Mouse (Mus musculus) hindbrain, embryonic 12.5 days (tissue): ENCODE measurements at regions not wholly inside any gene's neighbourhood (a gene's known extent, or its start where the extent isn't known, plus 50 kb on each side); places are given as distances from the start of the nearest gene placed in this dataset. TPM values are rescaled to one million over a fixed set of nuclear protein-coding genes. Genes with fewer than 3 reads are reported as not detected.

Experiments used
- ATAC-seq: fragments of 200-750 bp; cut with Nextera tagmentation; 2 replicates; pipeline ENCODE4 v1.8.0; 2017; ENCODE audit warnings: moderate TSS enrichment; ENCODE audit not compliant: low FRiP score
- H3K27ac ChIP-seq: fragments of 300-500 bp; sonication (generic); 2 replicates; pipeline ENCODE4 v1.5.1; 2016; ENCODE audit warnings: mild to moderate bottlenecking
- H3K27me3 ChIP-seq: fragments of 300-500 bp; sonication (generic); 2 replicates; pipeline ENCODE4 v1.6.1; 2016; ENCODE audit warnings: mild to moderate bottlenecking
- H3K36me3 ChIP-seq: fragments of 300-500 bp; sonication (generic); 2 replicates; pipeline ENCODE4 v1.6.1; 2016; ENCODE audit warnings: mild to moderate bottlenecking
- H3K4me1 ChIP-seq: fragments of 300-500 bp; sonication (generic); 2 replicates; pipeline ENCODE4 v1.6.1; 2016
- H3K4me2 ChIP-seq: fragments of 300-500 bp; sonication (generic); replicated peaks from 2 replicates; pipeline ENCODE4 v1.6.1; 2016; ENCODE audit warnings: mild to moderate bottlenecking
- H3K4me3 ChIP-seq: fragments of 300-500 bp; sonication (generic); 2 replicates; pipeline ENCODE4 v1.5.1; 2016; ENCODE audit warnings: mild to moderate bottlenecking
- H3K9ac ChIP-seq: fragments of 300-500 bp; sonication (generic); 2 replicates; pipeline ENCODE4 v1.6.1; 2016; ENCODE audit warnings: mild to moderate bottlenecking, moderate library complexity
- H3K9me3 ChIP-seq: fragments of 300-500 bp; sonication (generic); replicated peaks from 2 replicates; pipeline ENCODE4 v1.6.1; 2016; ENCODE audit warnings: mild to moderate bottlenecking
- WGBS: fragments of 180-500 bp; shearing (Covaris S2); methylation state at CpG from one replicate; pipeline ENCODE4 v1.1.7; 2016; 5-methylcytosine and 5-hydroxymethylcytosine counted together
- microRNA-seq: library from miRNA; unstranded; fragments of <30 nt; microRNA quantifications from one replicate; pipeline ENCODE4, GENCODE M21; 2017

- WGBS: 77% methylated on average over 8 of the region's 8 CpGs
- no peaks in the 10 kb centered on the region for H3K9me3 ChIP-seq
- H3K4me2 ChIP-seq: no peak overlapping the region
- H3K4me1 ChIP-seq: no peaks in the 10 kb centered on the region
- no peak overlapping the region for H3K4me3 ChIP-seq
- H3K27me3 ChIP-seq: no peaks in the 10 kb centered on the region
- ATAC-seq: peak; percentile 40; the same call in 1 of the 2 replicates
- H3K36me3 ChIP-seq: no peaks in the 10 kb centered on the region
- no peak overlapping the region for H3K27ac ChIP-seq
- H3K9ac ChIP-seq: no peak overlapping the region
Observed at GRCm38 (mm10) chr13:7057545-7057944, 409.0 kb upstream of the Pfkp start.

Small RNA genes lying in the stretch of these regions (microRNA-seq; reads per million reads assigned to microRNA genes)
- gene Gm22689: not detected
